Mouse (Mus musculus): ENCODE measurements around the gene Etv1.

The Etv1 gene

DNA sequence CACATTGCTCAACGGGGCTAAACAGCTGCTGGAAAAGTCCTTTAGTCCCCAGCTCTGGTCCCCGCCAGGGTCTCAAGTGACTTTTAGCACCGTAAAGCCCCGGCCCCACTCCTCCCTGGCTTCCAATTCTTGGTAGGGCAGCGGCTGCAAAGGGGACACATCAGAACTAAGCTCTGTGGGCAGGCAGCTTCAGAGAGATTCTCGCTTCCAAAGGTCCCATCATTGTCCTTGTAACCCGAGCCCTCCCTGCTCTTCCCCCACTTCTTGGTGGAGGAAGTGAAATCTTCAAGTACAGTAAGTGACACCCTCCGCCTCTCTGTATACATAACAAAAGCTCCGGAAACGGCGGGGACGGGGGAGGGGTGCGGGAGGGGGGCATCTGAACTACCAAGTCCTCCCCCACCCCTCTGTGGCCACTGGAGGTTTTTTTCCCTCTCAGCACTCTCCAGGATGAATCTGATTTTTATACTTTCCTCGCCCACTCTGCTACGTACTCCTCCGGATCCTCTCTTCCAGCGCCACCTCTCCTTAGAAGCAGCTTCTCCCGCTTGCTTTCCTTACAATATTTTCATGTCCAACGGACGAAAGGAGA, at the start of gene Etv1:
Etv1 (plus strand) TSS at position 195 of the 592 bp plus-strand sequence.
- DNase-seq, result peak in 1 of 2 experiments; percentile 36

DNA sequence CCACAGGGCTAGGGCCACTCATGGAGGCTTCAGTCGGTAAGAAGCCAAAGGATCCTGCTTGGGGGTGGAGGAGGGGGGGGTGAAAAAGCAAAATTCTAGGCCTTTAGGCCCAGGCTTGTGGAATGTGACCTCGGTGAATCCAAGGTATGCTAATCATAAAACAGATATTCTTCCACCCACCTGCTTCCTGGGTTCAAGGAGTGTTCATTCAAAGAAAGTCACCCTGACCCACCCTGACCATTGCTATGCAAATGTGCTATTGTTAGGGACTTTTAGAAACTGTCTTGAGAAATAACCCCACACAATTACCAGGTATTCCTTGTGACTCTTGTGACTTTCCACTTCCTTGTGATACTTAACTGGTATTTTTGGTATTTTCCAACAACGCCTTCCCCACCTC, 49.5 kb upstream of the Etv1 start:
- DNase-seq, result no peak

DNA sequence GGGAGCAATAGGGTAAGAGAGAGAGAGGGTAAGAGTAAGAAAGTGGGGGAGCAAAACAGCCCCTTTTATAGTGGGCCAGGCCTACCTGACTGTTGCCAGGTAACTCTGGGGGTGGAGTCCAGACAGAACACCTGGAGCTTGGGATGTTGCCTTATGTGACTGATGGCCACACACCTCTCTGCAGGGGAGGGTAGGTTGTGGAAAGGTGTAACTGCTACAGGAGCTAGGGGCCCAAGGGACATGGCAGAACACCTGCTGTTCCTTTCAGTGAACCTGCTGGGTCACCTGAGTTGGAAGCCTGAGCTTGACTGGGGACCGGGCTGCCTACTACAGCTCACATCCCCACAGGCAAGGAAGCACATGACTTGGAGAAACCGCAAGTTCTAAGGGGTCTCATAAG, 48.4 kb upstream of the Etv1 start:
- no peak for DNase-seq

DNA sequence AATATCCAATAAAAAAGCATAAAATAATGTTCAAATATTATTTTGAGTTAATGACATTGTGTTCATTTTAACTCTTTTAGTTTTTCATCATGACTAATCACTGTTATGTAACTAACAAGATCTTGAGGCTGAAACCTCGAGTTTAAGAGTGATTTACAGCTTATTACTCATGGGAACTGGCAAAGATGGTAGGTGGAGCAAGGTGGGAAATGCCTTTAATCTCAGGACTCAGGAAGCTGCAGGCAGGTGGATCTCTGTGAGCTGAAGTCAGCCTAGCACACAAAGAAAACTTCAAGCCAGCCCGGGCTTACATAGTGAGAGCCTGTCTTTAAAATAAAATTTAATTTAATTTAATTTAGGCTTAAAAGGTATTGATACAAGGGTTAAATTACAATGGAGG, 19.9 kb upstream of the Etv1 start:
- DNase-seq, result no peak

DNA sequence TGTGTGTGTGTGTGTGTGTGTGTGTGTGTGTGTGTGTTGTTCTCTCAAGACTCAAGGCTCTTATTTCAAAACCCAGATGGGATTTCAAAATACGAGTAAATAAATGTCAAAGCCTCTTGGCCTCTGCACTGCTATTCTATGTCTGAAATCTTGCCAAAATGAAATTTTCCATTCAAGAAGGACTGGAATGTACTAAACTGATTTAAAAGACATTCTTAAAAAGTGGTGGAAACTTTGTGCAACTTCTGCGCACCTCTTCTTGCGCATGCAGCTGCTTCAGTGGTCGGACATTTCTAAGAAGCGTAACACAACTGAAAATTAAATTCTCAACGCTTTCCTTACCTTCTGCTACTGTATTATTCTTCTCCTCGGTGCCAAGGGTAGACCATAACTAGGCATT, 1.9 kb upstream of the Etv1 start:
- DNase-seq, result no peak

DNA sequence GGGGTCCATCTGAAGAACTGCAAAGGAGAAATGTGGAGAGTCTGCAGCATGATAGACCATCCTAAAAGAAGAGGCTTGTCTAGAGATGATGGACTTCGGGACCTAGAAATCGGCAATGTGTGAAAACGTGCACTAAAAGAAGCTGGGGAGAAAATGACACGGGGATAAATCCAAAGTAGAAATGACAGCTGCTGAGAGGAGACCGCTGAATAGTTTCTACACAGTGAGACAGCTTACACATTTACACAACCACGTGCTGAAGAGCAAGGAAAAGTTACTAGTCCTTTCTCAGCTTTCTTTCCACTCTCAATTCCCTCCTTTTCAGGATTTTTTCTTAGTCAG, 1.3 kb upstream of the Etv1 start:
- DNase-seq, result no peak

DNA sequence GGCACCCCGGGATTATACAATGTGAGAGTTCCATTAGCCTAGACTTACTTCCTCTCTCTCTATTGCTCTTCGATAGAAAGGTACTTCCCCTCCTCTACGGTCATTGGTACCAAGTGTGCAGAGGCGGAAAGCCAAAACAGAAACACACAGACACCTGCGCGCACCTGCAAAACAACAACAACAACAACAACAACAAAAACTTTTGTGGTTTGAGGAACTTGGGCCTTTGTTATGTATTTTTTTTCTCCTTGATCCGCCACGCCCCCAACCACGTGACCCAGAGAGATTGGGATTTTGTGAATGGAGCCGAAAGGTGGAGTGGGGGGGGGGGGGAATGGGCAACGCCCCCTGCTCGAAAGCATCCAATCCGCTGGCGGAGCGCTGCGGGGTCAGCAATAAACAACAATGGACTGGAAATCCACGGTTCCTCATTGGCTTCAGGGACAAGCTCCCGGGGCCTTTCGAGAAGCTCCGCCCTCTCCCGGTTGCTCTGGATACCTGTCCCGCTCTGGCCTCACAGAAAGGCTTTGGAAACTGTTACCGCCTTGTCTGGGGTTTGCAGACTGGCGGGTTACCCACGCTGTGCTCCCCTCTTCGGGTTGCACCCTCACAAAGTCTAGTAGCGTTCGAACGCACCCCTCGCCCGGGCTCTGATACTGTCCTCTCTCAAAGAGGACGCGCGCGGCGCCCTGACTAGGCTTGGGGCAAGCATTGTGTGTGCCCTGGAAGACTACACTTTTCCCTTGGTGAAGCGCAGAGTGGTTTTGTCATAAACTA, 693 bp upstream of the Etv1 start:
- peak; percentile 92 for DNase-seq

DNA sequence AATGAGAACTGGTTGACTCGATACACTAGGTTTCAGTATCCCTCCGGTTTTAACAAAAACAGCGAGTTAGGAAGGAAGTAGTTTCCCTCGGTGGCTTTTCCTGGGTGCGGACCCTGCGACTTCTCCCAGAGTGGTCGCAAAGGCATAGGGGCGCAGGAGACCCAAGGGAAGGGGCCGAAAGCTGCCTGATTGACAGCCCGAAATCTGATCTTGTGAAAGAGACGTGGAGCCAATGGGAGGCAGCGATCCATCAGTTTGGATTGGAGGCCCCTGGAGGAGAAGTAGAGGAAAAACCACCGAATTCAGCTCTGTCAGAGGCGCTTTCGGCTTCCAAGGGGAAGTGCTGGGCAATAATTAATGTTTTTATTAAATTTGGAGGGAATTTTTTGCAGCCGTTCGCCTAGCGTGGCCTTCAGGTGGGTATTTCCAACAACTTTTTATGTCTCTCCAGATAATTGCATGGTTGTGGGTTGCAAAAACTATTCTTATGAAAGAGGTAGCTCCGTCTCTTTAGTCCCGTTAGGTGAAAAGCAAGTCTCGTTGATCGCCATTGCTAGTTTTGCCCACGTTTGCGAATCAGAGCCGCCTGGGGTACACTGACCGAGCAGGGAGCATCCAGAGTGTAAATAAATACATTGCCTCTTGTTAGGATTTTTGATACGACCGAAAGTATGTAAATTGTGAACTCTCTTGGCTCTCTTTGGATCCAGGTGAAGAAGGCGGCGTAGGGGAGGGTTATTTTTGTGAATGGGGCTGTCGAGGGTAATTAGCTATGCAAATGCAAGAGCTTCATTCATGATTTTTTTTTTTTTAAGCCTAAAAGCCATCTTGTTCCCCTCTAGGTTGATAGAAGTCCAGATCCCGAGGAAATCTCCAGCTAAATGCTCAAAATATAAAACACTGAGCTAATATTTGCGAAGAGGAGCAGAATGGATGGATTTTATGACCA, 1.1 kb downstream of the Etv1 start:
- peak; percentile 58 to 65 for DNase-seq

DNA sequence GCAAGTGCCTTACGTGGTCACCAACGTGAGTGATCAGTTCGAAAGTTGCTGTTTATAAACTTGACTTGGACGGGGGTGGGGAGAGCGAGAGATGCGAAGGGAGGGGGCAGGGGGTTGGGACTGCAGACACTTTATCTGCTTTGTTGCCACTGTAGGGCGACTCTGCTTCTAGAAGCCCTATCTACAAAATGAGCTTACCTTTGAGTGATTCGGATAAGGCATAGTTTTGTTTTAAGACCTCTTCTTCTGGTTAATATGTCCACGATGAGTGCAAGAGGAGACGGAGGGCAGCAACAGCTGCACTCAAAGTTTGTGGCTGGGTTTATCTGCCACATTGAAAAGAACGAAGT, 1.8 kb downstream of the Etv1 start:
- DNase-seq, result peak in 1 of 2 experiments; percentile 30

DNA sequence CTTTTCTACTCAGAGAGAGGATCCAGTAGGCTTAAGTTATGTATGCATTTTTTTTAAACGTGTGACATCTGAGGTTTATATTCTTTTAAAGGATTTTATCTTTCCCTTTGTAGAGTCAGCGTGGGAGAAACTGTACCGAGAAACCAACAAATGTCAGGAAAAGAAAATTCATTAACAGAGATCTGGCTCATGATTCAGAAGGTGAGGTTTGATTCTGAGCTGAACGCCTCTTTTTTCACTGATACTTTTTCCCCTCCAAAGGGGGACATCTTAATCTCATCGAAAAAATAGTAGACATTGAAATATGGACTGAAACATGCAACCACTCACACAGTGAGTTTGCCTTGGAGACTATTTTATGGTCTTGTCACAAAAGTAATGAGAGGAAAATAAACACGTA, 2.5 kb downstream of the Etv1 start:
- DNase-seq, result no peak

DNA sequence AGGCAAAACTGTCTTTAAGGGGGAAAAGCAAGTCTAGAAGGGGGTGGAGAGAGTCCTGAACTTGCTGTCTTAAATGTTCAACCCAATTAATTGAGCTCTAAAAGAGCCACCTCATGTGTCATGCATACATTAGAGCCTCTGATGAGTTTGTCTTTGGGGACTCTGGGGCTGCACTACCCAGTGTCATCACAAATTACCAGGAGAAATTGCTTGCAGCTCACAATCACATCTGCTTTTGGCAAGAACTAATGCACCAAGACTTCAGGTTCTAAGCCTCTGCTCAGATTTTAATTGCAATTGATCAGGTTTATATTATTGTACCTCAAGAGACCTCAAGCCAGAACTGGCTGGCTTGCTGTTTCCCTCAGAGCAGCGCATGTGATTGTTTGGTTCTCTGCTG, 4.1 kb downstream of the Etv1 start:
- no peak for DNase-seq

DNA sequence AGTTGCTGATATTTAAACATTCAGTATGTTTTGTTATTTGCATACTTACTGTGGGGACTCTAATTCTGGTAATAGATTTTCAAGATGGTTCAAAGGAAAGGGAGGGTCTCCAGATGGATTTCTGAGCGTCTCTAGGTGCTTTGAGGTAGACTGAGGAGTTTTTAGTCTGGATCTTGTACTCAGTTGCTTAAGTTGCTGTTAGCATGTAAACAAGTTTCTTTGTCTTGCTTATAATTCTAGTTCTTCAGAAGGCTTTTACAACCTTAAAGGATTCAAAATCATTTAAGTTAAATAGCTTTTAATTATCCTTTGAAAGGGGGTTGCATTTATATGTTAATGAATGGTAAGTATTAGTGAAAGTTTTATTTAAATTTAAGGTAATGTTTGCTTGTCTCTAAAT, 5.0 kb downstream of the Etv1 start:
- no peak for DNase-seq

DNA sequence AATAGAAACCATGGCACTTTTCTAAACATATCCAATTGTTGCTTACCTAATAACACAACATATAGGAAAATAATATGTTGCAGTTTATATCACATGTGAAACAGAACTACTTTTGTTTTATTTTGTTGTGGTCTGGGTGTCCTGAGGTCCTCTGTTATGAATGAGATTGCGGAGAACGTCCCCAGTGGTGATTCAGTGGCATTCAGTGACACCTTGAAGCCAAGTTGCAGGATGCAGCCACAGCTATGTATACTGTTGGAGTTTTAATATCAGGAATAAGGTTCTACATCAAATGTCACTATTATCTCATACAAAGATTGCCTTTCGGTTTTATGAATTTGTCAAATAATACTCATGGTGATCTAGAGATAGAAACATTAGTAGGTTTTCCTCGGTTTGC, 7.4 kb downstream of the Etv1 start:
- DNase-seq, result no peak

DNA sequence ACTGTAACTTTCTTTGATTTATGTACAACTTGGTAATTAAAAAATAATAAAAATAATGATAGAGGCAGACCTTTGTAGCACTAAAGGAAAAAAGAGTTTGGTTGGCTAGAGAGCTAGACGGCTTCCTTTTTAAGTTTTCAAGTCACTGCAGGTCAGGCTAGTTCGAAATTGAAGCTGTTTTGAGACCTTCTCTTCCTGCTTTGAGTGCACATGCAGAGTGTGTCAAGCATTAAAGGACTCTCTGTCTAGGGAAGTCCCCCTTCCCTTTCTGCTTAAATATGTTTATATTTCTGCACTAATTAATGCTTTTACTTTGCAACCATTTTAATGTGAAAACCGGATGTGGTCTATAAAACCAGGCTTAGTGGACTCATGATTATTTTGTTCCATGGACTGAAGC, 8.5 kb downstream of the Etv1 start:
- DNase-seq, result no peak

DNA sequence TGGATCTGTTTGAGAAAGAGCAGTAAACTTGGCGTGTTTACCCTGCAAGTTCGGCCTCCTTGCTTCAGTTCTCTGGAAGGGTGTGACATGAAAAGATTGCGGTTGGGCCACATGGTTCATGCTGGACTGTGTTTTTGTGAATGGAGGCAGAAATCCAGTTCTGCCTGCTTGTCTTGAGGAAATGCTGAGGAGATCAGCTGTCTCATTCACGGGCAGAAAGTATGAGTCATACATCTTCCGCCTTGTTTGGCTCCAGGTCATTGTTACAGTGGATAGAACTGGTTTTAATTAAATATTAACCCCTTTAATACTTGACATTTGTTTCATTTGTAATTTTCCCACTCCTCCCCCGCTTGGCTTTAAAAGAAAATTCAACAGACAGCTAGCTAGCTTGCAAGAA, 9.4 kb downstream of the Etv1 start:
- peak; percentile 60 to 70 for DNase-seq

DNA sequence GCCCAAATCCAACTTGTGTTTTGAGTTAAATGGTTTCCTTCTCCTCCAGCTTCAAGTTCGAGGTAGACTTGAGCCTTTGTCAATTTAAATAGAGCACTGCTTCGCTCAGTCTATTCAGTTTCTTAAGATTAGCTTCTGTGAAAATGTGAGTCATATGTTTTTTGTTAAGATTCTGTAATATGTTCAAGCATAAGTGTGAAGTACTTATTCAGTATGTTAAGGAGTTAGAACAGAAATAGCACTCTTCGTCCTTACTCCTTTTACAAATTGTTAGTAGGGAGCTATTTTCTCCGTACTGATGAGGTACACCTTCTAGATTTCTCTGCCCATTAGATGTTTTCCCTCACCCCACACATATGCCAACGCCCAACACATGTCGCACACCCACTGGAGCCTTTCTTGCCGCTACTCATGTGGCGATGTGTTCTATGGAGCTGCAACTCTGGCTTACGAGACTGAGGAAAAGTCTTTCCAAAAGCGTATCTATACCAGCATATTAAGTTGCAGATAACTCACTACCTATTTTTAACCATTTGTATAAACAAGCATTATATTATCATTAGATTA, 10.7 kb downstream of the Etv1 start:
- DNase-seq, result no peak

DNA sequence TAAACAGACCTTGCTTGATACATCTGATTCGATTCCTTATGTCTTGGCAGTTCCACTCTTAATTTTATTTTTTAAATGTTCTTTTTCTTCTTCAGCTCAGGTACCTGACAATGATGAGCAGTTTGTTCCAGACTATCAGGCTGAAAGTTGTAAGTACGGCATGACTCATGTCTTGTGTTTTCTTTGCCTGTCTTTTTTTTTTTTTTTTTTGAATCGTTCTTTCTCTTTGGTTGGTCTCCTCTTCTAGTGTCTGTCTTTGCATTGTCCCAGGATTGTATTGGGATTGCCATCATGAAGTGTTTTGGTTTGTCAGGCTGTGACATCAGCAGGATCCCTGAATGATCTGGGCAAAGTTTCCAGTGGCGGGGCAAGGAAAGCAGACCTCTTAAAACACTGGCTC, 13.9 kb downstream of the Etv1 start:
- no peak for DNase-seq

DNA sequence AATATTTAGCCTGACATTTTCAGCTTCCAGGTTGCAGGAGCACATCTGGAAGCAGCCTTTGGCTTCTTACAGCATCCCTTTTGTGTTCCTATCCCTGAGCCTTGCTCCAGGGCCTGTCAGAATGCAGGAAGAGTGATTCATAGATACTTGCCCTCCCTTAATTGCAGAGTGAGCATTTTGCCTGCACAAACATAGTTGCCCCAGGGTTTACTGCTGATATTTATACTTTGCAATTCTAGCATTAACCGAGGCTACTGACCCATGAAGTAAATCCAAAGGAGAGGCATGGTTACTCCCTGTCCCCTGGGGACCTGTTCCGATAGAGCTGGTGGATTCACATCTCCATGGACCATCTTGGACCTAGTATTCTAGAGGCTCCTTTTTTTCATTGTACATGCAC, 14.5 kb downstream of the Etv1 start:
- peak; percentile 32 to 33 for DNase-seq

DNA sequence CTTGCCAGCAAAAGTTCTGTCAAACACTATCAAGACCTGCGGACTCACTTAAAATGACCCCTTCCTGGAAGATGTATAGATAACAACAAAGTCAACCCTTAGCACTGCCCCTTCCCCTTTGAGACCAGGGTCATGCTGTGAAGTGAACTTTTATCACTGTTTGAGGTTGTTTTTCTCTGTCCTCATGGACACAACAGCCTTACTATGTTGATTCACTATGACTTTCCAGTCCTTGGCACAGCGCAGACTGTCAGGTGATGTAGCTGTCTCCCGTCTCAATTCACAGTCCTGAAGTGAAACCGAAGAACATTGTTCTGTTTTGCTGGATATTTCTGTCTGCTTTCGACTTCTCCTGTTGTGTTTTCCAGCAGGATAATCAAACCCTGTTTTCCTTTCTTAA, 27.9 kb downstream of the Etv1 start:
- peak in 1 of 2 experiments; percentile 4 for DNase-seq

DNA sequence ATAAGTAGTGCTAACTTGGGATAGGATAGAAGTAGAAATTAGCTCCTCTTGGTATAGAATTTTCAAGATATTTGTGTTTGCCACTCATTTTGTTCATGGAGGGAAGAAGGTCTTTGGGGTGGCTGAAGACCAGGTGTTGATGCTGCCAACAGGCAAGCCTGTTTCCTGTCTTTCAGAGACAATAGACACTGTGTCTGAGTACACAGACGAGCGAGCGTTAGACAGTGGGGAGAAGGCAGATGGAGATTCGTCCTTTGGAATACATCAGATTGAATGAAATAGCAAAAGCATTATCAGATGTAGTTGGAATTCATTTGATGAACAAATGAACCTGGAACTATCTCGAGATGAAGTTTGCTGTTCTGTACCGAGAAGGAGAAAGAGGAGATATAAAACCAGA, 33.2 kb downstream of the Etv1 start:
- DNase-seq, result no peak

DNA sequence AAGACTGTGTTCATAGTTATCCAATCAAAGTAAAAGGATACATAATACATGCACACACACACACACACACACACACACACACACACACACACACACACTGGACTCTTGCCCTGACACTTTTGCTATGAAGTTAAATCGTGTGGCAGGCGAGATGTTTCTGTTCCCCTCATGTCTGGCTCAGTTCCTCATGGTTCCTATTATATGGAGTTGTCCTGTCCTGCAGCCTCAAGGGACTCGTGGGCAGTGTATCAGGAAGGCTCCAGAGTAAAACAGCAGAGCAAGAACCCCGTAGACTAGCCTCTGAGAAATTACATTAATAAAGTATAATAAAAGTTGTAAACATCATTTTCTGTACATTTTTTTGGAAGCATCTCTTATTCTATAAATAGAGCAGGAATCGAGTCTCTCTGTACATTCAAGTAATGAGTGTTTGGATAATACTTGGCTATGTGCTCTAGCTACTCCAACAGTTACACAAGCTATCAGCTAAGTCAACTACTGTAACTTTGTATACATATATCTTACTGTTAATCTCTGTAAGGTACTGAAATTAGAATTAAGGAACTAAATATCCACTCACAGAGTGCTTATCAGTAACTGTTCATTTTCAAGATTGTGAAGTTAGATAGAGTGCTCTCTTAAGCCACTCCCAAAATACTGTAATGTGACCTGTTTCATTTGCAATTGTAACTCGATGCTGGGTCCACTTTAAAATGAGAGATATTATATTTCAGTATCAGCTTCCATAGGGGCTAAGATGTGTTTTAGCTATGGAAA, 35.0 kb downstream of the Etv1 start:
- no peak for DNase-seq

DNA sequence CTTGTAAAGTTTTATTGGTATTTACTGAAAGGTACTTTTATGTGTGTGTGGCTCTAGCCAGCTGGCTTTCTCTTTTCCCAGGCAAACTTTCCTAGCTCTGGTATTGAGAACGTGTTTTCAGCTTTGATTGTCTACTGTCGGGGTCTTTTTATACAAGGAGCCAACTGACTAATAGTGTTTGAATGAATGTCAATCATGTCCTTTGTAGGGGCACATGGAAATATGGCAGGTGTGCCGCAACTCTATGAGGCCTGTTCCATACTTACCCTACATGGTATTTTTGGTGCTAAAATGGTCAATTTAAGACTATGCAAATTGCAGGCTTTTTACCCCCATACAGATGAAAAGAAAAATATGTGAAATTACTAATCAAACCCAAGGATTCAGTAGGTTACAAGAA, 37.1 kb downstream of the Etv1 start:
- no peak for DNase-seq

DNA sequence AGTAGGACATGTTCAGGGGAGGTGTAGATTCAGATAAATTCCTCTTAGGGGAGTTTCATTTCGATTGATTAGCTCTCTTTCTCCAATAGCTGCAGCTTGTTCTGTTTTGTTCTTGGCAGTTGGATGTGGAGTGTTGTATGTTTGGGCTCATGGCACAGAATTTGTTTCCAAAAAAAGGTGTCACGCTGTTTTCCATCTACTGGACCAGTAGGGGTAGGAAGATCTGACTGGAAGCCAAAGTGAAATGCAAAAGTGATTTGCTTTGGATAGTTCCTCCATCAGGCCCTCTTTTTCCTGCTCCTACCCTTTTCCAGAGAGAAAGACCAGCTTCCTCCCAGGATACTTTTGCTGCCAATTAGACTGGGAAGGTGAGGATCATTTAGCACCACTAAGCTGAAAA, 39.1 kb downstream of the Etv1 start:
- DNase-seq, result no peak
